Mouse (Mus musculus): Measurements from ENCODE around the gene Taar1.

DNA sequence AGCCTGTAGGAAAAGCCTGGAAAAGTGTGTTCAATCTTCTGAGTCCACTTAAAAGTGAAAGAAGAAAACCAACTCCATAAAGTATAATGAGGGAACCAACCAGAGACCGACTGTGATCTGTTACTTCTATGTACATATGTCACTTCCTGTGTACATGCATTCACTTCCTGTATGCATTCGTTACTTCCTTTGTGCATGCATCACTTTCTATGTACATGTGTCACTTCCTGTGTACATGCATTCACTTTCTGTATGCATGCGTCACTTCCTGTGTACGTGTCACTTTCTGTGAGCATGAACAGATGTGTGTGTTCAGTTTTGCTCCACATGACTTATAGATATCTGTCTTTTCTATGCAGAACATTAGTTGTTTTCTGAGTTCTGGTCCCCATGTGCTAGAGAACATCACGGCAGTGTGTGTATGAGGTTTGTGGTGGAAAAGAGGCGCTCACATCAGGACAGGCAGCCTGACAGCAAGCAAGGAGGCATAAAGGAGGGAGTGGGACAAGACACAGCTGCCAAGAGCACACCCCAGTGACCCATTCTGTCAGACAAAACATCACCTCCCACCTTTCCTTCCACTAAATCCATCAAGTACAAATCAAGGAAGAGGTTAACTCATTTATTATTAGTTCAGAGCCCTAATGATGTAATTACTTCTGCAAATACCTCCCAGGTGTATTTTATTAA is 44.9 kb downstream of the Taar1 start:
- TF ChIP-seq CTCF (IDR thresholded peaks at IDR 0.05; ENCODE audit: low read depth, low read length) (no peak), POLR2A (IDR thresholded peaks at IDR 0.05; ENCODE audit: borderline replicate concordance, low read depth, low read length) (no peak)
